Mouse (Mus musculus) myocyte (in vitro differentiated cells): ENCODE data around the gene Impdh1. TPM values are rescaled to one million over a fixed set of nuclear protein-coding genes. Genes with fewer than 3 reads are reported as not detected.

ENCODE experiments used
- H3K27me3 ChIP-seq: one replicate; pipeline ENCODE4 v1.6.1; 2011; ENCODE audit not compliant: control insufficient read depth, insufficient read depth, insufficient read length
- H3K36me3 ChIP-seq: one replicate; pipeline ENCODE4 v1.6.1; 2011; ENCODE audit not compliant: control insufficient read depth, insufficient read depth
- H3K4me2 ChIP-seq: one replicate; pipeline ENCODE4 v1.6.1; 2011; ENCODE audit warnings: low read depth, control low read depth
- H3K4me3 ChIP-seq: one replicate; pipeline ENCODE4 v1.5.1; 2011; ENCODE audit warnings: mild to moderate bottlenecking, control low read depth, moderate library complexity
- H3K79me2 ChIP-seq: one replicate; pipeline ENCODE4 v1.6.1; 2011; ENCODE audit not compliant: control insufficient read depth, insufficient read depth
- H3ac ChIP-seq: one replicate; pipeline ENCODE4 v1.6.1; 2011; ENCODE audit not compliant: control insufficient read depth, insufficient read length
- CEBPB ChIP-seq: IDR thresholded peaks from 2 replicates; pipeline ENCODE4 v1.6.1; 2011; ENCODE audit warnings: mild to moderate bottlenecking, moderate library complexity; ENCODE audit not compliant: poor library complexity, insufficient read depth, severe bottlenecking
- E2F4 ChIP-seq: IDR thresholded peaks from one replicate; pipeline ENCODE4 v1.6.1; 2011; ENCODE audit warnings: mild to moderate bottlenecking, control low read depth, moderate library complexity; ENCODE audit not compliant: insufficient read depth
- MAX ChIP-seq: IDR thresholded peaks from one replicate; pipeline ENCODE4 v1.6.1; 2011; ENCODE audit warnings: low read depth, mild to moderate bottlenecking, control low read depth
- MYOD1 ChIP-seq, 3 experiments: IDR thresholded peaks; one replicate each; pipeline ENCODE4 v1.6.1; 2011; ENCODE audit warnings: control low read depth in 2 of 3, low read depth in 2 of 3, mild to moderate bottlenecking in 2 of 3, moderate library complexity in 1 of 3; ENCODE audit not compliant: insufficient read length in 2 of 3, control insufficient read depth in 1 of 3
- MYOG ChIP-seq, 3 experiments: IDR thresholded peaks; one replicate each; pipeline ENCODE4 v1.6.1; 2011; ENCODE audit warnings: control low read depth in 2 of 3, low read depth in 2 of 3, mild to moderate bottlenecking in 2 of 3; ENCODE audit not compliant: insufficient read length in 2 of 3, control insufficient read depth in 1 of 3, insufficient read depth in 1 of 3
- POLR2A ChIP-seq: IDR thresholded peaks from one replicate; pipeline ENCODE4 v1.6.1; 2011; ENCODE audit warnings: low read depth, mild to moderate bottlenecking, control low read depth, moderate library complexity; ENCODE audit not compliant: insufficient read length
- POLR2AphosphoS2 ChIP-seq: IDR thresholded peaks from one replicate; pipeline ENCODE4 v1.6.1; 2011; ENCODE audit warnings: low read depth, control low read depth; ENCODE audit not compliant: insufficient read length
- REST ChIP-seq: IDR thresholded peaks from one replicate; pipeline ENCODE4 v1.6.1; 2011; ENCODE audit warnings: mild to moderate bottlenecking, control low read depth, moderate library complexity; ENCODE audit not compliant: insufficient read depth, insufficient read length
- SRF ChIP-seq: IDR thresholded peaks from one replicate; pipeline ENCODE4 v1.6.1; 2011; ENCODE audit warnings: low read depth; ENCODE audit not compliant: control insufficient read depth, insufficient read length
- TCF12 ChIP-seq: IDR thresholded peaks from one replicate; pipeline ENCODE4 v1.6.1; 2011; ENCODE audit warnings: mild to moderate bottlenecking, control low read depth; ENCODE audit not compliant: poor library complexity, insufficient read depth, severe bottlenecking
- TCF3 ChIP-seq: IDR thresholded peaks from one replicate; pipeline ENCODE4 v1.6.1; 2011; ENCODE audit warnings: low read depth, control low read depth; ENCODE audit not compliant: insufficient read length
- USF1 ChIP-seq: IDR thresholded peaks from one replicate; pipeline ENCODE4 v1.6.1; 2011; ENCODE audit warnings: low read depth, mild to moderate bottlenecking, control low read depth, moderate library complexity
- polyA plus RNA-seq: library from polyadenylated mRNA; unstranded; fragments of >200 nt; fragmentation: generic; extraction: Trizol; gene quantifications from one replicate; pipeline ENCODE4 v1.2.1, GENCODE M21; 2012; ENCODE audit warnings: missing spikeins

Gene Impdh1
- polyA plus RNA-seq, 1 experiment = 78.6 TPM

DNA sequence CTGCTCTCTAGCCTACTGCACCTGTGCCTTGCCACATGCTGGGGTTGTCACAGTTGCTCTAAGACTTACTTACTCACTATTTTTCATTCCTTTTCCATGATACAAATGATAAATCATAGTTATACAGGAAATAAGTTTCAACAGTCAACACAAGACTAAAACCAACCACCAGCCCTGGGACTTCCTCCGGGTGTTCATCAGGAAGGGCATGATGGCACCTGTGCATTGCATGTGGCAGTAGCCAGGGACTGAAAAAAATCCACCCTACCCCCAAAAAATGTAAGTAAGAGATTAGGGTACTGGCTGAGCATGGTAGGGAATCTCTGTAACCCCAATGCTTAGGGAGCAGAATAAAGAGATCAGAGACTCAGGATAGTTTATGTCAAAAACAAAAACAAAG lies 43.3 kb upstream of the Impdh1 start:
- TF ChIP-seq MYOD1 (IDR thresholded peaks at IDR 0.05; ENCODE audit: control insufficient read depth in 1 of 3, insufficient read length in 2 of 3, low read depth in 2 of 3) (no peak), MAX (no peak), E2F4 (no peak), REST (no peak), TCF3 (no peak), POLR2AphosphoS2 (no peak), POLR2A (no peak), USF1 (no peak), MYOG (IDR thresholded peaks at IDR 0.05; ENCODE audit: control insufficient read depth in 1 of 3, insufficient read depth in 1 of 3, insufficient read length in 2 of 3, low read depth in 2 of 3) (no peak), CEBPB (no peak), TCF12 (no peak), SRF (no peak)
- no peaks in the 10 kb centered on the region for H3K36me3 ChIP-seq
- H3K79me2 ChIP-seq = no peaks in the 10 kb centered on the region
- H3ac ChIP-seq = no peak overlapping the region
- H3K4me3 ChIP-seq = no peak overlapping the region
- H3K27me3 ChIP-seq = no peaks in the 10 kb centered on the region
- H3K4me2 ChIP-seq = no peak overlapping the region

DNA sequence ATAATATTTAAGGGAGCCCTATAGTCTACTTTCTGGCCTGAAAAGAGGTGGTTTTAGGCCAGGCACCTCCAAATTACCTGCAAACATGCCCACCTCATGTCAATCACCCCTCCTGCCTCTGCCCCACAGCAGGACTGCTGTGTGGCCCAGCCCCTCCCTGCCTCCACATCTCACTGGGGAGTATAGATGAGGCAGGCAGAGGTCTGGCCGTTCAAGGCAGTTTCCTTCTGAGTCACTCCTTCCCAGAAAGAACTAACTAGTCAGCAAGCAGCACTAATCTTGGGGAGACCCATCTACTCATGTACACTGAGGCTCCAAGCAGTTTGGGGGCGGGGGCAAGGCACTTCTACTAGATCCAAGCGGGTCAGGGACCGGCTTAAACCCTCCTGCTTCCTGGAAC lies 30.9 kb upstream of the Impdh1 start:
- Histone ChIP-seq H3K4me3 (no peak overlapping the region), H3K4me2 (peak overlapping the region; percentile 9), H3K27me3 (no peaks in the 10 kb centered on the region), H3K79me2 (no peaks in the 10 kb centered on the region), H3ac (no peak overlapping the region), H3K36me3 (no peaks in the 10 kb centered on the region)
- TF ChIP-seq TCF3 (no peak), SRF (no peak), CEBPB (no peak), REST (no peak), E2F4 (no peak), POLR2AphosphoS2 (no peak), TCF12 (no peak), MYOD1 (IDR thresholded peaks at IDR 0.05; ENCODE audit: control insufficient read depth in 1 of 3, insufficient read length in 2 of 3, low read depth in 2 of 3) (no peak), POLR2A (no peak), USF1 (no peak), MAX (no peak), MYOG (IDR thresholded peaks at IDR 0.05; ENCODE audit: control insufficient read depth in 1 of 3, insufficient read depth in 1 of 3, insufficient read length in 2 of 3, low read depth in 2 of 3) (no peak)

DNA sequence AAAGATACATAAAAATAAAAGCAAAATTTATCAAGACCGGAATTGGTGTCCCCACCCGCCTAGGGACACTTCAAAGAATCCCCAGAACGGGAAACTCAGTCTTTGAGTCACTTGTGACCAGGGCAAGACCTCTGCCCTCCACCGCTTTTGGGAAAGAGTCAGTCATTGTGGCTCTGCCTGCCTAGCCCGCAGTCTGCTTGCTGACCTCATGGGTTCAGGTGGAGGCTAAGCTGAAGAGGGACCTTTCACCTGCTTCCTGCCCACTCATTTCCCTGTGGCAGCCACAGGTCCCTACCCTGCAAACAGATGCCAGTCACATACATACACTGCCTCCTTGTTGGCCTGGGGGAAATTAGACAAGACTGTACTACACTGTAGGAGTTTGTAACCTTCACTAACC lies 30.4 kb upstream of the Impdh1 start:
- H3ac ChIP-seq = no peak overlapping the region
- H3K4me3 ChIP-seq = no peak overlapping the region
- no peak overlapping the region for H3K4me2 ChIP-seq
- TF ChIP-seq SRF = no peak
- TF ChIP-seq MAX = no peak
- H3K27me3 ChIP-seq = no peaks in the 10 kb centered on the region
- H3K79me2 ChIP-seq = no peaks in the 10 kb centered on the region
- no peaks in the 10 kb centered on the region for H3K36me3 ChIP-seq

DNA sequence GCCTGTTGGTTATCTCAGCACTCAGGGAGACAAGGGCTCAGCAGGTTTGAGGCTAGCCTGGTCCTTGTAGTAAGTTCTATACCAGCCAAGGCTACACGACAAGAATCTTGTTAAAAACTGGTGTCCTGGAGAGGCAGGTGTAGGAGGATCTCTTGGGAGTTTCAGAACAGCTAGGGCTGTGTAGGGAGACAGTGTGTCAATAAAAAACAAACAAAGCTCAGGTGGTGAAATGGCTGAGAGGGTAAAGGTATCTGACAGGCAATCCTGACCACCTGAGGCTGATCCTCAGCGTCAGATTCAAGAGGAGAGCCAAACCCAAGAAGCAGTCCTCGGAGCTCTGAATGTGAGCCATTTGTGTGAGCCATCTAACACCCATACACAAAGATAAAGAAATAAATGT lies 30.0 kb upstream of the Impdh1 start:
- Histone ChIP-seq H3ac (no peak overlapping the region), H3K4me2 (no peak overlapping the region), H3K79me2 (no peaks in the 10 kb centered on the region), H3K36me3 (no peaks in the 10 kb centered on the region), H3K4me3 (no peak overlapping the region), H3K27me3 (no peaks in the 10 kb centered on the region)
- TF ChIP-seq MAX (no peak), CEBPB (no peak), TCF3 (no peak), TCF12 (no peak), MYOG (IDR thresholded peaks at IDR 0.05; ENCODE audit: control insufficient read depth in 1 of 3, insufficient read depth in 1 of 3, insufficient read length in 2 of 3, low read depth in 2 of 3) (no peak), MYOD1 (IDR thresholded peaks at IDR 0.05; ENCODE audit: control insufficient read depth in 1 of 3, insufficient read length in 2 of 3, low read depth in 2 of 3) (no peak), REST (no peak), POLR2A (no peak), E2F4 (no peak)

DNA sequence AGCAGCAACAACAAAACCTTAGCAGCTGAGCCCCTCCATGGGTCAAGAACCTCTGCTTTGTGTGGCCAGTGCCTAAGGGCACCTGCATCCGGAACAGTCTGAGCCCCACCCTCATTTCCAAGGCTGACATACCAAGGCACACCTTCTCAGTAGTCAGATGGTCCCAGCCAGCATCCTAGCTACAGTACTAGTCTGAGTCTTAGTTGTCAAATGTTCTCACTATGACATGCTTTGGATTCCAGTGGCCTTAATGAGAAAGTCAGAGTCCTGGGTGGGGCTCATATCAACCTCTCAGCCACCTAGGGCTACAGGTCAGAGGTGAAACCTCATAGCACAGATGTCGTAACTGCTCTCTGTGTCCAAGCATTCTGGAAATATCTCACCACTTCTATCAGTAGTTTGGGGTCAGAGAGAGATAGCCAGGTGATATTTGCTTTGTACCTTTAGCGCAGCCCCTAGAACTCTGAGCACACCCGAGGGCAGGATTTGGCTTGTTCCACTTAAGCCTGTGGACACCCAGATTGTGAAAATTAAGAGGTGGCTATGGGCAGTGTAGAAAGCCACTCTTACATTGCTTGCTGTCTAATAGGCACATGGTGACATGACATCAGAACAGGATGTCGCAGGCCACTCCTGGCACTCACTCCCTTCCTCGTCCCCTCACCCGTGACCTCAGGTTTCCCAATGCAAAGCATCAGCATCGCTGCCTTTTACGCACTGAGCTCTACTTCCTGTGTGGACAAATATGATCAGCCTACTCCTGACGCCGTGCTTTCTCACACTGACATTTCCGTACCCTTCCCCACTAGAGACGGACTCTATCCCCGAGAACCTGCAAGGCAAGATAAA lies 29.3 kb upstream of the Impdh1 start:
- Histone ChIP-seq H3K36me3 (no peaks in the 10 kb centered on the region), H3K4me2 (no peak overlapping the region), H3K4me3 (no peak overlapping the region), H3K27me3 (no peaks in the 10 kb centered on the region), H3K79me2 (no peaks in the 10 kb centered on the region), H3ac (no peak overlapping the region)
- TF ChIP-seq TCF3 (no peak), POLR2AphosphoS2 (no peak), POLR2A (no peak), TCF12 (no peak), REST (no peak), MYOG (IDR thresholded peaks at IDR 0.05; ENCODE audit: control insufficient read depth in 1 of 3, insufficient read depth in 1 of 3, insufficient read length in 2 of 3, low read depth in 2 of 3) (no peak), SRF (no peak), MAX (no peak), CEBPB (no peak), E2F4 (no peak), MYOD1 (IDR thresholded peaks at IDR 0.05; ENCODE audit: control insufficient read depth in 1 of 3, insufficient read length in 2 of 3, low read depth in 2 of 3) (no peak), USF1 (no peak)
